Mouse (Mus musculus) megakaryocyte-erythroid progenitor cell, adult 5-6 weeks (primary cell): Measurements from ENCODE around the gene Ttll5. TPM values are rescaled to one million over a fixed set of nuclear protein-coding genes. Genes with fewer than 3 reads are reported as not detected.

Source experiments
- ATAC-seq: replicated peaks from 2 replicates; pipeline ENCODE4 v1.8.0; 2016; ENCODE audit warnings: mild to moderate bottlenecking, inconsistent platforms; ENCODE audit not compliant: severe bottlenecking, poor library complexity, low FRiP score, low TSS enrichment
- total RNA-seq, 2 experiments: library from RNA; stranded (forward) in 1 of 2; stranded (reverse) in 1 of 2; fragments of 200-1000, 215-1000 nt in 1 of 2; fragments of >200 nt in 1 of 2; fragmentation: Nextera tagmentation in 1 of 2; gene quantifications; 2 replicates each; pipeline ENCODE4 v1.2.3; 2014 to 2017

The Ttll5 gene
- total RNA-seq, 2 experiments from 2014 or later: 23.2 to 31.2 TPM

GRCm38 (mm10) chr12:85992013-85992837, 167.8 kb downstream of the Ttll5 start:
- ATAC-seq: no peak

- no peak for ATAC-seq
These were observed 168.4 kb downstream of the Ttll5 start for GRCm38 (mm10) chr12:85992838-85993234.

- ATAC-seq: no peak
These were observed 169.4 kb downstream of the Ttll5 start for GRCm38 (mm10) chr12:85993790-85994360.

- no peak for ATAC-seq
These were observed 176.2 kb downstream of the Ttll5 start for GRCm38 (mm10) chr12:86000641-86001073.

GRCm38 (mm10) chr12:86001120-86001655, 176.7 kb downstream of the Ttll5 start:
- ATAC-seq: no peak

- ATAC-seq: no peak
These were observed 180.2 kb downstream of the Ttll5 start for GRCm38 (mm10) chr12:86004627-86005026.

- no peak for ATAC-seq
These were observed 182.9 kb downstream of the Ttll5 start for GRCm38 (mm10) chr12:86007377-86007776.

GRCm38 (mm10) chr12:86010656-86011055, 186.2 kb downstream of the Ttll5 start:
- no peak for ATAC-seq

- no peak for ATAC-seq
These were observed 187.7 kb downstream of the Ttll5 start for GRCm38 (mm10) chr12:86012195-86012594.

- ATAC-seq: no peak
These were observed 189.7 kb downstream of the Ttll5 start for GRCm38 (mm10) chr12:86014174-86014573.

GRCm38 (mm10) chr12:86014621-86015020, 190.2 kb downstream of the Ttll5 start:
- no peak for ATAC-seq

GRCm38 (mm10) chr12:86015114-86015513, 190.7 kb downstream of the Ttll5 start:
- no peak for ATAC-seq

- no peak for ATAC-seq
These were observed 192.9 kb downstream of the Ttll5 start for GRCm38 (mm10) chr12:86017360-86017759.

- ATAC-seq: no peak
These were observed 197.1 kb downstream of the Ttll5 start for GRCm38 (mm10) chr12:86021583-86021982.

GRCm38 (mm10) chr12:86022282-86022984, 198.0 kb downstream of the Ttll5 start:
- no peak for ATAC-seq

- no peak for ATAC-seq
These were observed 198.8 kb downstream of the Ttll5 start for GRCm38 (mm10) chr12:86023081-86023871.

- ATAC-seq: peak; percentile 53
These were observed 200.0 kb downstream of the Ttll5 start for GRCm38 (mm10) chr12:86024426-86024825.

- no peak for ATAC-seq
These were observed 201.0 kb downstream of the Ttll5 start for GRCm38 (mm10) chr12:86025480-86025879.

- ATAC-seq: peak; percentile 61
These were observed 202.5 kb downstream of the Ttll5 start for GRCm38 (mm10) chr12:86027000-86027399.
